Mouse (Mus musculus) granulocyte monocyte progenitor cell, adult 5-6 weeks (primary cell): ENCODE results near the gene Ccdc107. TPM values are rescaled to one million over a fixed set of nuclear protein-coding genes. Genes with fewer than 3 reads are reported as not detected.

Experiments used
- ATAC-seq: replicated peaks from 2 replicates; pipeline ENCODE4 v1.8.0; 2016; ENCODE audit warnings: mild to moderate bottlenecking, moderate TSS enrichment, inconsistent platforms; ENCODE audit not compliant: poor library complexity, severe bottlenecking
- total RNA-seq, 2 experiments: library from RNA; stranded (forward) in 1 of 2; stranded (reverse) in 1 of 2; fragments of 200-712, 200-1000 nt in 1 of 2; fragments of >200 nt in 1 of 2; fragmentation: Nextera tagmentation in 1 of 2; gene quantifications; 2 replicates each; pipeline ENCODE4 v1.2.3; 2014 to 2017

Gene Ccdc107
- 28.2 and 44.7 TPM in 2 replicates for total RNA-seq (2014; fragmentation: Nextera tagmentation)
- total RNA-seq (2017): 48.0 and 56.1 TPM in 2 replicates

GRCm38 (mm10) chr4:43492821-43493185 is at the start of gene Ccdc107:
Gene Ccdc107 (plus strand): TSS chr4:43492900.
- ATAC-seq: peak; percentile 94

- no peak for ATAC-seq
Measured at GRCm38 (mm10) chr4:43443511-43443910, 49.2 kb upstream of the Ccdc107 start.

- no peak for ATAC-seq
Measured at GRCm38 (mm10) chr4:43447251-43447650, 45.4 kb upstream of the Ccdc107 start.

GRCm38 (mm10) chr4:43448554-43448953 is 44.1 kb upstream of the Ccdc107 start:
- ATAC-seq: no peak

- no peak for ATAC-seq
Measured at GRCm38 (mm10) chr4:43452315-43452714, 40.4 kb upstream of the Ccdc107 start.

GRCm38 (mm10) chr4:43453413-43453812 is 39.3 kb upstream of the Ccdc107 start:
- ATAC-seq: no peak

GRCm38 (mm10) chr4:43454041-43454836 is 38.5 kb upstream of the Ccdc107 start, which contains the start of gene Cd72:
Gene Cd72 (minus strand): TSS chr4:43454628.
- ATAC-seq: peak; percentile 72

GRCm38 (mm10) chr4:43456470-43456869 is 36.2 kb upstream of the Ccdc107 start:
- peak; percentile 33 for ATAC-seq

GRCm38 (mm10) chr4:43457124-43457523 is 35.6 kb upstream of the Ccdc107 start:
- ATAC-seq: peak; percentile 17; the same call in 1 of the 2 replicates

- ATAC-seq: no peak
Measured at GRCm38 (mm10) chr4:43463102-43463501, 29.6 kb upstream of the Ccdc107 start.

- ATAC-seq: peak; percentile 89
Measured at GRCm38 (mm10) chr4:43465935-43466334, 26.8 kb upstream of the Ccdc107 start.

- ATAC-seq: no peak
Measured at GRCm38 (mm10) chr4:43466872-43467271, 25.8 kb upstream of the Ccdc107 start.

GRCm38 (mm10) chr4:43470301-43470700 is 22.4 kb upstream of the Ccdc107 start:
- peak; percentile 58 for ATAC-seq

GRCm38 (mm10) chr4:43473636-43474035 is 19.1 kb upstream of the Ccdc107 start:
- ATAC-seq: no peak

- ATAC-seq: 0 out of 2 replicates have a peak, but pooled peaks have one; percentile 5
Measured at GRCm38 (mm10) chr4:43476604-43477003, 16.1 kb upstream of the Ccdc107 start.

- peak; percentile 81 for ATAC-seq
Measured at GRCm38 (mm10) chr4:43477857-43478533, 14.7 kb upstream of the Ccdc107 start.

- peak; percentile 31 for ATAC-seq
Measured at GRCm38 (mm10) chr4:43478534-43478858, 14.2 kb upstream of the Ccdc107 start.

GRCm38 (mm10) chr4:43478906-43479832 is 13.5 kb upstream of the Ccdc107 start:
- ATAC-seq: peak; percentile 39; the same call in 1 of the 2 replicates

- no peak for ATAC-seq
Measured at GRCm38 (mm10) chr4:43480985-43481384, 11.7 kb upstream of the Ccdc107 start.

- ATAC-seq: peak; percentile 66
Measured at GRCm38 (mm10) chr4:43481894-43482456, 10.7 kb upstream of the Ccdc107 start.
